25 mouse cellular contexts compared by ENCODE assay signal in genomic region chr1:136966728-136967386, GRCm38 (mm10). TPM values are rescaled to one million over a fixed set of nuclear protein-coding genes. Genes with fewer than 3 reads are reported as not detected.
DNase-seq lines count a peak whose midpoint lies in the region; ATAC-seq lines count a peak whose summit lies in the region.
"Had no signal": no experiment of that assay in that cellular context is flagged by ENCODE, and none has a peak within 500 bp of the region (broad histone marks: within the 10 kb centered on the region; RNA-seq: fewer than 3 reads in every experiment).

No protein-coding gene starts in this region.

- no peaks in the 10 kb centered on the region for H3K9me3 ChIP-seq in liver, embryonic 16.5 days (replicated peaks; ENCODE audit: control insufficient read depth, low read length)
- H3K9me3 ChIP-seq: forebrain, embryonic 10.5 days; hindbrain, embryonic 10.5 days; limb, embryonic 12.5 days; midbrain, embryonic 10.5 days; neural tube, embryonic 15.5 days had no signal

- no peaks in the 10 kb centered on the region for H3K27me3 ChIP-seq in liver, embryonic 16.5 days (ENCODE audit: control insufficient read depth, insufficient read depth, low read depth, low read length)
- H3K27me3 ChIP-seq: limb, embryonic 12.5 days; neural tube, embryonic 15.5 days had no signal

- peak; percentile 11 for DNase-seq in kidney, adult 11 months
- no peak for DNase-seq in kidney, postnatal 25 days
- no peak for DNase-seq in liver
- DNase-seq in kidney, adult 9 months, result peak; percentile 60
- DNase-seq in cerebellum, adult 9-11 months, result no peak
- DNase-seq in thymus, adult 18-20 months, result no peak
- DNase-seq: adrenal gland, postnatal 25 days; cerebellum, postnatal 10 days; gastrocnemius, postnatal 10 days; layer of hippocampus, postnatal 36 days; lung, adult 18-20 months; lung, postnatal 10 days; right cerebral cortex, adult 18-20 months; right cerebral cortex, postnatal 4 days; thymus, adult 2 months; thymus, postnatal 4 days had no signal

- H3K27ac ChIP-seq in liver, embryonic 16.5 days (ENCODE audit: low read length), result peak overlapping the region; percentile 48
- H3K27ac ChIP-seq: forebrain, embryonic 10.5 days; hindbrain, embryonic 10.5 days; limb, embryonic 12.5 days; midbrain, embryonic 10.5 days; neural tube, embryonic 15.5 days had no signal

- 49% methylated on average over 12 of the region's 12 CpGs for WGBS in liver, embryonic 16.5 days (ENCODE audit: insufficient replicate concordance)

- H3K4me3 ChIP-seq in liver, embryonic 16.5 days (ENCODE audit: low read depth, low read length), result no peak overlapping the region
- H3K4me3 ChIP-seq: forebrain, embryonic 10.5 days; hindbrain, embryonic 10.5 days; limb, embryonic 12.5 days; midbrain, embryonic 10.5 days; neural tube, embryonic 15.5 days had no signal

- peak overlapping the region; percentile 36 for H3K4me2 ChIP-seq in liver, embryonic 16.5 days (ENCODE audit: low read depth, low read length)
- H3K4me2 ChIP-seq: heart, embryonic 11.5 days; limb, embryonic 12.5 days; neural tube, embryonic 15.5 days had no signal

- no peak overlapping the region for H3K9ac ChIP-seq in liver, embryonic 16.5 days (ENCODE audit: low read depth, low read length)
- H3K9ac ChIP-seq: limb, embryonic 12.5 days; neural tube, embryonic 15.5 days had no signal

- no peaks in the 10 kb centered on the region for H3K4me1 ChIP-seq in liver, embryonic 16.5 days (ENCODE audit: control insufficient read depth, low read depth, low read length)
- H3K4me1 ChIP-seq: forebrain, embryonic 10.5 days; hindbrain, embryonic 10.5 days; limb, embryonic 12.5 days; midbrain, embryonic 10.5 days; neural tube, embryonic 15.5 days had no signal

- peak; percentile 72 for ATAC-seq in liver, embryonic 16.5 days (ENCODE audit: low read depth)
- ATAC-seq: forebrain, embryonic 16.5 days had no signal

- H3K36me3 ChIP-seq in liver, embryonic 16.5 days (ENCODE audit: control insufficient read depth, insufficient read depth), result no peaks in the 10 kb centered on the region
- H3K36me3 ChIP-seq: forebrain, embryonic 10.5 days; hindbrain, embryonic 10.5 days; limb, embryonic 12.5 days; midbrain, embryonic 10.5 days; neural tube, embryonic 15.5 days had no signal

RNA-seq across cellular contexts. Expression of gene Nr5a2, which starts 6.6 kb away (rescaled TPM):
- 2.2 and 2.9 TPM in 2 replicates for polyA plus RNA-seq in liver, embryonic 16.5 days (2015; fragmentation: Nextera tagmentation; extraction: Ambion mirVana)
- polyA plus RNA-seq: cortical plate, adult 2 months had no signal

Comparison
In these comparisons a context has a peak if more than half of its experiments do, and no peak if none do; other contexts are left out.
1. DNase-seq: peak in kidney, adult 11 months (single experiment) and kidney, adult 9 months (single experiment); none in kidney, postnatal 25 days (0 of 2), liver (single experiment), cerebellum, adult 9-11 months (single experiment) and thymus, adult 18-20 months (0 of 2).